Mouse (Mus musculus) retina, postnatal 1 day (tissue): Measurements from ENCODE around the gene Aplp1.
A peak's percentile ranks its signal among the peaks of the same experiment; 100 is the strongest.

Source experiments
- DNase-seq: peaks from one replicate; pipeline ENCODE4 v3.0.0-alpha.2; 2012

Aplp1 gene

GRCm38 (mm10) chr7:30444154-30444970 lies 973 bp downstream of the Aplp1 start:
- DNase-seq, result peak; percentile 83

DNA sequence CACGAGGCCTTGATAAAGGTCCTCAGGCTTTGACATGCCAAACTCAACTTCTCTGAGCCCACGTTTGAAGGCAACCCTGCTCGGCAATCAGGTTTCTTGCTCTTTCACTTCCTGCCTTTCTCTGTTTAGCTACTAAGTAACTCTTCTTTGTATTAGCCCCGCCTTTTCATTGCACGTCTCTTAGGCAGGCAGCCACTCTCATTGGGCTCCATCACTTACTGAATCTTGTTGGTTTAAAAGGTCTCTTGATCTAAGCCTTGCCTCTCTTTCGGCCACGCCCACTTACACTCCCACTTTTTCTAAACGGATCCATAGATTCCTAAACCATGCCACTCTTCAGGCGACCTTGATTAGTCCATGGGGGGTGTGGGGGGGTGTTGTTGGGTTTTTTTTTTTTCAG lies 1.6 kb downstream of the Aplp1 start:
- peak; percentile 35 for DNase-seq

GRCm38 (mm10) chr7:30440697-30441096 lies 4.6 kb downstream of the Aplp1 start:
- DNase-seq, result peak; percentile 72

- DNase-seq, result no peak
These were observed 5.6 kb downstream of the Aplp1 start for GRCm38 (mm10) chr7:30439734-30440133.

GRCm38 (mm10) chr7:30436879-30437278 lies 8.5 kb downstream of the Aplp1 start:
- no peak for DNase-seq

DNA sequence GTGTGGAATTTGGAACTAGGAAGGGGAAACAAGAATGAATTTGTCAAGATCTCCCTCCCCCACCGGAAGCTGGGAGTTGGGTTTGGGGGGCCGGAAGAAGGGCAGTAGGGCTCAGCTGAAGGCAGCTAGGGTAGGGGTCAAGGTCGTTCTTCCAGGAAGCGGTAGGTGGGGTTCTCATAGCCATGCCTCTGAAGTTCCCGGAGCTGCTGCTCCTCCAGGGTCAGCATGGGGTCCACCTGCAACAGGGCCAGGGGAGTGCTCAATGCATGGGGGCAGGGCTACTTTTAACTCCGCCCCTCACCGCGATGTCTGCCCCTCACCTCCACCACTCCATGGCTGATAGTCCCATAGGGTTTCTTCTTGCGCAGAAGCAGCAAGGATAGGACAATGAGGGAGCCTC lies 10.2 kb downstream of the Aplp1 start:
- DNase-seq, result no peak

DNA sequence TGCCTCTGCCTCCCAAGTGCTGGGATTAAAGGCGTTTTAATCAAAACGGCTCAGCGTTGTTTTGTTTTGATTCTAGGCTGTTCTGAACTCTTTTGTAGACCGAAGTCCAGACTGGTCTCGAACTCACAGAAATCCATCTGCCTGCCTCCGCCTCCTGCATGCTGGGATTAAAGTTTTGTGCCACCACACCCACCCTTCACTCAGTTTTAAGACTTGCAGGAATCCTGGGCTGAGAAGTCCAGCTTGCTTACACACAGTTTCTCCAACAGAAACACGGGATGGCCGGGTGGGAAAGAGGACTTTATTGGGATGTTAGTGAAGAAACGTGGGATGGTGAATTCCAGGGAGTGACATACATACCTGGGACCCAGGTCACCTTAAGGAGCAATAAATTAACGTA lies 10.6 kb downstream of the Aplp1 start:
- no peak for DNase-seq

GRCm38 (mm10) chr7:30434238-30434637 lies 11.1 kb downstream of the Aplp1 start:
- DNase-seq, result peak; percentile 51

GRCm38 (mm10) chr7:30431793-30432192 lies 13.5 kb downstream of the Aplp1 start:
- peak; percentile 88 for DNase-seq

DNA sequence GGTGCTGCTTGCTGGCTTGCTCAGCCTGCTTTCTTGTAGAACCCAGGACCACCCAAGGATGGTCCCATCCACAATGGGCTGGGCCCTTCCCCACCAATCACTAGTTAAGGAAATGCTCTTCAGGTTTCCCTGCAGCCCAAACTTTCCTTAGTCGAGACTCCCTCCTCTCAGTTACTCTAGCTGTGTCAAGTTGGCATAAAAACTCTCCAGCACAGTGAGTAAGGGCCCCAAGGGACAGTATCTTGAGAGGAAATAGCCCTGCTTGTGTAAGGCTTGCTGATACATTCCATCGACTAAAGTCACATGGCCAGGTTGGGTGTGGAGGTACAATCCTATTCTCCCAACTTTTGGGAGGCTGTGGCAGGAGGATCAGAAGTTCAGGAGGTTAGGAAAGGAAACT lies 15.1 kb downstream of the Aplp1 start:
- no peak for DNase-seq

GRCm38 (mm10) chr7:30429327-30429726 lies 16.0 kb downstream of the Aplp1 start:
- no peak for DNase-seq

DNA sequence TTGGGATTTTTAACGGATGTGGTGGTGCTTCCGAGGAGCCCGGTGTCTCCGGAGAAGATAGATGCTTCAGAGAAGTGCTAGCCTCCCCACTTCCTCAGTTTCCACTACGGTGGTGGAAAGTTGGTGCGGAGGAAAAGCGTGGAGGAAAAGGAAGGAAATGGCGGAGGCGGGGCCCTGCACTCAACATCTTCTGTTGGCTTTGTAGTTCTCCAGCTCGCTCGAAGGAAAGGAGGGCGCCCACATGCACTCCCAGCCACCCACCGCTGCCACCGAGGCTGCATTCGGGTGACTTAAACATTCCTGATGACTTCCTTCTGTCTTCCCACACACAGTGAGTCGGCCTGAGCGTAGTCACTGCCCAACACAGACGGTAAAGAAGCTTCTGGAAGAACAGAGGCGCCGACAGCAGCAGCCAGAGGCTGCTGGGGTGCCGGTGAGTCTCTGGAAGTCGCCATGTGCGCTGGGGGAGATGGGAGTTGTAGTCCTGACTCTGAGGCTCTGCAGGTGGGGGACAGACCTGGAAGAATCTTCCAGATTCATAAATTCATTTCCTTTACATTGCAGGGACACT lies 22.2 kb downstream of the Aplp1 start:
- DNase-seq, result peak; percentile 18

DNA sequence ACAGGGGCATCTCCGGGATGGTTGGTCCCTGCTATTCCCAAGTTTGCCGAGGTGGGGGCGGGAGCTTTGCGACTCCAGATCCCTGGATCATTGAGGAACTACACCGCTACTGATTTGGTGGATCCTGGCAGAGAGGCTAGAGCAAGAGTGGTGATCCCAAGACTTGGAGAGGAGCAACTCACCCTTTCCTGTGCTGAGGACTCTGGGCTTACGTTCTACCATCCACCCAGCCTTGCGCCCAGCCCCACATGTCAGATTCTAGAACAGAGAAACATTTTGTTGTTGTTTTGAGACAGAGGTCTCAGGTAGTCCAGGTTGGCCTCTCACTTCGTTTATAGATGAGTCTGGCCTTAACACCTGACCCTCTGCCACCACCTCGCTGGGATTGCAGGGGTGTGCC lies 22.8 kb downstream of the Aplp1 start:
- no peak for DNase-seq

DNA sequence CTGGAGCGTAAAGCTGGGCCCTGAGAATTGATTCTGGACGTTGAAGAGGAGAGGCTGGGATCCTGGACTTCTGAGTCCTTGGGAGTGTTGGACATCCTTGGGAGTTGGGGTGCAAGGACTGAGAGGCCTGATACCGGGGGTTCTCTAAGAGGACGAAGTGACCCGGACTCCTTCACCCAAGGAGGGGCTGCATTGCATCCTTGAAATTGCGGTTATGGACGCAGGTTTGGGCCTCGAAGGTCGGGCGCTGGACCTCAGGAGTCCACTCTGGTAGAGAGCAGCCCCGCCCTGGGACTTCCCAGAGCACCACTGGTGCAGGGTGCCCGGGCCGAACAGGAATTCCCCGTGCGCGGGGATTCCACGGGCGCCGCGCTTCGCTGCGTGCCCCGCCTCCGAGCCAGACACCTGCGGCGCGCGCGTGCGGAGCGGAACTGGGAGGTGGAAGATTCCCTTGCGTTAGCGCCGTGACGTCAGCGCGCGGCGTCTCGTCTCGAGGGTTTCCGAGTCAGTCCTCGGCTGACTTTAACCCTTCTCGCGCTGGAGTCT lies 23.4 kb downstream of the Aplp1 start:
- DNase-seq, result peak; percentile 92

GRCm38 (mm10) chr7:30421175-30421889 lies 24.0 kb downstream of the Aplp1 start, which contains the start of gene Nfkbid:
Gene Nfkbid, plus strand, starts transcription at chr7:30421732.
- peak; percentile 55 for DNase-seq

DNA sequence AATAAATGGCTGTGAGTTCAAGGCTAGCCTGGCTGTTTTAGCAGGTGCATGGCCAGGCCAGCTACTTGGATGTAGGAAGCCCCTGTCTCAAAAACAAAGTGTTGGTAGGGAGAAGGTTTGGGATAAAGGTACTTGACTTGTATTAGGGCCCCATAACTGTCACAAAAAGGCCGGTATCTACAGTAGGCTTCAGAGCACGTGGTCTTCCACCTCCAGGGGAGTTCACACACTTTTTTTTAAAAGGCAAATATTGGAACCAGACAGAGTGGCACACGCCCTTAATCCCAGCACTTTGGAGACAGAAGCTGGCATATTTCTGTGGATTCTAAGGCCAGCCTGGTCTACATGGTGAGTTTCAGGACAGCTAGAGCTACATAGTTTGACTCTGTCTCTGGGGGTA lies 24.7 kb downstream of the Aplp1 start:
- DNase-seq, result no peak

DNA sequence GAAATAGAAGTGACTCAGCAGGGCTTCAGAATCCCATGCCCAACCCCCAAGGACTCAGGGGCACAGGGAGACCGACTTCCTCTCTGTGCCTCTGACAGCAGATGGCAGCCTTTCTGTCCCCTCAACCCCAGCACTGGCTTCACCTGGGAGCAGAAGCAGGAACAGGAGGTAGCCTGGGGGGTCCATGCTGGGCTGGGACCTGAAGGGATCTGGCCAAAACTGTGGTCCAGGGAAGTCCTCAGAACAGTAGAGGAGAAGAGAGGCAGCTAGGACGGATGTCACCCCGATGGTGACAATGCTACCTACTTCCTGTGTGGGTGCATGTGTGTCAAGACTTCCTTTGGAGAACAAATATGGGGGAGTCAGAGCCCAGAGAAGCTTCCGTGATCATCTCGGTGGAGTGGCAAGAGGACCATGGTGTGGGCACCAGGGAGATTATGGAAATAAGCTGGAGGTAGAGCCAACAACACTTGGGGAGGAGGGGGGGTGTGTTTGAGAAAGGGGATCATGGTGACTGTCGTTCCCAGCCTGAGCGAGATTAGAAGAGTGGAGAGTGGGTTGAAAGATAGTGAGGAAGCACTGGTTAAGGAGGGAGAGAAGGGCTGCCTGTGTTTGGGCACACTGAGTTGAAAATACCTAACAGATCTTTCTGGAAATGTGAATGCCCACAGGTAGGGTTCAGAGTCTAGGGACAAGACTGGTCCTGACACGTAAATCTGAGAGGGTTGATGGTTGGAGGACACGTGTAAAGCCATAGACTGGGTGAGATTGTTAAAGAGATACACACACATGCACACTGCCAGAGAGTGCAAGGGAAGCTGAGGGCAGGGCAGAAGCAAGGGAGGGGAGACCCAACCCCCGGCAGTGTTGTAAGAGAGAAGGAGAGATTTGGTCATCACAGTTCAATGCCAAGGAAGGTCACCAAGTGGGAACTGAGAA lies 25.5 kb downstream of the Aplp1 start, which contains the start of gene Hcst:
TSS of gene Hcst (minus strand) at position 294 of the 939 bp plus-strand sequence.
- no peak for DNase-seq

- no peak for DNase-seq
These were observed 27.5 kb downstream of the Aplp1 start for GRCm38 (mm10) chr7:30417856-30418255.

DNA sequence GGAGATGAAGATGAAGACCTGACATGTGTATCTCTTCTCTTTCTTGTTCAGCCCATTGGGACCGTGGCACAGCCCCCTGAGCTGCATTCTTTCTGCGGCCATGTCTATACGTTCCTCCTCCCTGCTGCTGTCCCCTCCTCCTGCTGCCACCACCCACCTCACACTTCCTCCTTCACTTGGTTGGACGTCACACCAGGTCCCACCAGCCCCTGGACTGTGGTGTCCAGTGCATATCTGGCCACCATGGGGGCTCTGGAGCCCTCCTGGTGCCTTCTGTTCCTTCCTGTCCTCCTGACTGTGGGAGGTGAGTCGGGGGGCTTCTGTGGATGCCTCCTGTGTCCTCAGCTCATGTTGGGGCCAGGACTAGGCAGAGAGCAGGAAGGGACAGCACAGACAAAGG lies 31.7 kb downstream of the Aplp1 start, which contains the start of gene Tyrobp:
TSS of gene Tyrobp (plus strand) at position 165 of the 400 bp plus-strand sequence.
- DNase-seq, result no peak

DNA sequence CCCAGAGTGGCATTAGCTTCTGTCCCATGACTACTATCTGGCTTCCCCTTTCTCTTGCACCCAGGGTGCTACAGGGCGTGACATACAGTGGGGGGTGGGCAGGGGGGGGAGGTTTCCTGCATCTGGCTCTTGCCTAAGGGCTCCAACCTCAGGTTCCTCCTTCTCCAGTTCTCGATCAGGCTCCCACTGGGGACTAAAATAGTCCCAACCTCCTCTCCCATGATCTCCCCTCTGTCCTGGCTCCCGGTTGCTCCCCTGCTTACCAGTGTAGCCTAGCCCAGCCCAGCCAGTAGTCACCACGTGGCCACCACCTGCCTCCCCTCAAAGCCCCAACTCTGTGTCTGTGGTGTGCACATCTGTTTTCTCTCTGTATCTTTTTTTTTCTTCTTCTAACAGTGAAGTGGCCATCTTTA lies 32.6 kb downstream of the Aplp1 start:
- DNase-seq, result no peak

GRCm38 (mm10) chr7:30411023-30411422 lies 34.3 kb downstream of the Aplp1 start:
- no peak for DNase-seq

DNA sequence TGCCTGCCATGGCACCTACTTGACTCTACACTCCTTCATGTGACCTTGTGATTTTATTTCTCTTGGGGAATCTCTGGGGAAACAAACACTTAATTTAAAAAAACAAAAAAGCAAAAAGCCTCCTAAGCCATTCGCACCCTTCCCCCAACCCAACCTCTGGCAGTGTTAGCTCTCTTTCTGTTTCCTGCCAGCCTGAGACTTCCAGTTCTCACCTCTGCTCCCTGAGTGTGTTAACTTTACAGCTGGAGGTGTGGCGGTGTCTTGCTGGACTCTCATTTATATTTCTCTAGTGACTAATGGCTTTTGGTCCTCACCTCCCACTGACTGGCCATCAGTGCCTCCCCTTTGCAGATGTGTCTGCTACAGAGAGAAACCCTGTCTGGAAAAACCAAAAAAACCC lies 35.5 kb downstream of the Aplp1 start:
- no peak for DNase-seq
